In the genomic region with DNA sequence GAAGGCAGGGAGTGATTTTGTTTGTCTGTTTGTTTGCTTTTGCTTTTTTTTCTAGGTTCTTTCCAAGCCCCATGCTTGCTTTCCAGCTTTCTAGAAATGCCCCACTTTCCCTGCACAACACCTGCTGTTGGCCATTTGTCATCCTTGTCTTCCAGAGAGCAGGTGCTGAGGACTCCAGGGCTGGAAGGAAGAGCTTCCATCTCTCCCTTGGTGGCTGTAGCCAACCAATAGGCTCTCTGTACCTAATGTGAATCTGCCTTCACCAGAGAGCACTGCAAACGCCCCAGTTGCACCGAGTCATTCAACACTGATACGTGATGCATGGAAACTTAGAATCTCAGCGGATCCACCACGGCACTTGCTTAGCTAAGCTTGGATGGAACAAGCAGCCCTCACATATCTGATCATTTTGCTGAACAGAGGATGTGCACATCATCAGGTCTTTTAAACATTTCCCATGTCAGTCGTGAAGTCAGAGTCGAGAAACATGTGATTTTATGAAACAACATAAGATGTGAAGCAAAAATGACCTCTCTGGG, we compare ENCODE assay signal across 23 mouse cellular contexts.
A peak's percentile ranks its signal among the peaks of the same experiment; 100 is the strongest.
DNase-seq lines count a peak whose midpoint lies in the region; ATAC-seq and TF ChIP-seq lines count a peak whose summit lies in the region.
"Had no signal": no experiment of that assay in that cellular context is flagged by ENCODE, and none has a peak within 500 bp of the region (broad histone marks: within the 10 kb centered on the region; RNA-seq: fewer than 3 reads in every experiment).

No protein-coding gene starts in this region.

- H3K27ac ChIP-seq in forebrain, postnatal 0 days (ENCODE audit: low read depth, low read length) = no peak overlapping the region
- H3K27ac ChIP-seq: embryonic facial prominence, embryonic 12.5 days; forebrain, embryonic 12.5 days; gastrocnemius, adult 2 months; heart, embryonic 10.5 days; limb, embryonic 15.5 days; liver, embryonic 14.5 days; midbrain, embryonic 13.5 days; neural tube, embryonic 13.5 days had no signal

- H3K4me3 ChIP-seq in forebrain, postnatal 0 days (ENCODE audit: low read depth, low read length) = no peak overlapping the region
- H3K4me3 ChIP-seq: embryonic facial prominence, embryonic 12.5 days; erythroblast, embryonic 14.5 days; forebrain, embryonic 12.5 days; gastrocnemius, adult 2 months; heart, embryonic 10.5 days; limb, embryonic 15.5 days; midbrain, embryonic 13.5 days; neural tube, embryonic 13.5 days had no signal

- TF ChIP-seq CTCF in forebrain, postnatal 0 days (IDR thresholded peaks at IDR 0.05; ENCODE audit: low read depth) = no peak

- no peak overlapping the region for H3K9ac ChIP-seq in forebrain, postnatal 0 days
- H3K9ac ChIP-seq: embryonic facial prominence, embryonic 12.5 days; forebrain, embryonic 12.5 days; limb, embryonic 15.5 days; liver, embryonic 14.5 days; lung, embryonic 14.5 days; midbrain, embryonic 13.5 days; neural tube, embryonic 13.5 days had no signal

- no peak overlapping the region for H3K4me2 ChIP-seq in forebrain, postnatal 0 days (ENCODE audit: low read depth)
- H3K4me2 ChIP-seq: embryonic facial prominence, embryonic 12.5 days; forebrain, embryonic 12.5 days; limb, embryonic 15.5 days; lung, embryonic 14.5 days; midbrain, embryonic 13.5 days; neural tube, embryonic 13.5 days had no signal

- no peaks in the 10 kb centered on the region for H3K36me3 ChIP-seq in forebrain, postnatal 0 days (ENCODE audit: insufficient read depth)
- H3K36me3 ChIP-seq: embryonic facial prominence, embryonic 12.5 days; forebrain, embryonic 12.5 days; midbrain, embryonic 13.5 days; neural tube, embryonic 13.5 days had no signal

- peak; percentile 94 for DNase-seq in brain, adult 2 months (ENCODE audit: low read depth, low spot score)
- peak; percentile 84 for DNase-seq in cerebellum, adult 9-10 months
- no peak for DNase-seq in forebrain, postnatal 0 days
- no peak for DNase-seq in adrenal gland, adult 18-20 months (ENCODE audit: low spot score in 2 of 2)
- no peak for DNase-seq in adrenal gland, postnatal 14 days
- DNase-seq: gastrocnemius, adult 2 months; kidney, postnatal 4 days; layer of hippocampus, adult 9-11 months; left cerebral cortex, postnatal 4 days; lung, embryonic 14.5 days; retina, postnatal 1 day had no signal

- H3K4me1 ChIP-seq in forebrain, postnatal 0 days (ENCODE audit: insufficient read depth) = no peaks in the 10 kb centered on the region
- H3K4me1 ChIP-seq: forebrain, embryonic 12.5 days; heart, embryonic 10.5 days; limb, embryonic 15.5 days; midbrain, embryonic 13.5 days had no signal

- 93% methylated on average over 7 of the region's 7 CpGs for WGBS in forebrain, postnatal 0 days

- no peaks in the 10 kb centered on the region for H3K9me3 ChIP-seq in forebrain, postnatal 0 days (ENCODE audit: low read length)
- H3K9me3 ChIP-seq: embryonic facial prominence, embryonic 12.5 days; forebrain, embryonic 12.5 days; heart, embryonic 10.5 days; limb, embryonic 15.5 days; midbrain, embryonic 13.5 days; neural tube, embryonic 13.5 days had no signal

- peak; percentile 56 for ATAC-seq in CD4-positive, CD25-positive, alpha-beta regulatory T cell, adult 4 months
- ATAC-seq in inflammation-experienced regulatory T-cells, adult 6 months = peak; percentile 55
- no peak for ATAC-seq in forebrain, postnatal 0 days
- ATAC-seq: hindbrain, embryonic 16.5 days; intestine, postnatal 0 days; midbrain, embryonic 13.5 days had no signal

- H3K27me3 ChIP-seq in forebrain, postnatal 0 days (ENCODE audit: insufficient read depth, low read length) = no peaks in the 10 kb centered on the region
- H3K27me3 ChIP-seq: embryonic facial prominence, embryonic 12.5 days; forebrain, embryonic 12.5 days; limb, embryonic 15.5 days; neural tube, embryonic 13.5 days had no signal

Comparison
In these comparisons a context has a peak if more than half of its experiments do, and no peak if none do; other contexts are left out.
1. DNase-seq: peak in brain, adult 2 months (single experiment) and cerebellum, adult 9-10 months (single experiment); none in forebrain, postnatal 0 days (single experiment), adrenal gland, adult 18-20 months (0 of 2) and adrenal gland, postnatal 14 days (single experiment).